Mouse (Mus musculus): ENCODE data around the gene Commd6. TPM values are rescaled to one million over a fixed set of nuclear protein-coding genes. Genes with fewer than 3 reads are reported as not detected.

The Commd6 gene
- total and polyA plus RNA-seq, 2 experiments from 2014 or later = 26.9 to 77.8 TPM

GRCm38 (mm10) chr14:101586096-101586495 is 54.4 kb downstream of the Commd6 start:
- H3K9ac ChIP-seq (replicated peaks; ENCODE audit: low read length, poor library complexity, severe bottlenecking) = no peak overlapping the region
- WGBS = 59% methylated on average over 7 of the region's 7 CpGs
- H3K36me3 ChIP-seq (ENCODE audit: insufficient read depth, low read length) = no peaks in the 10 kb centered on the region
- H3K27ac ChIP-seq (ENCODE audit: low read depth, low read length) = no peak overlapping the region
- H3K27me3 ChIP-seq (ENCODE audit: insufficient read depth, low read length) = no peaks in the 10 kb centered on the region
- H3K4me1 ChIP-seq (ENCODE audit: insufficient read depth, low read length) = no peaks in the 10 kb centered on the region
- TF ChIP-seq CTCF (IDR thresholded peaks at IDR 0.05) = no peak
- H3K4me2 ChIP-seq (ENCODE audit: low read depth, low read length, poor library complexity, severe bottlenecking) = no peak overlapping the region
- H3K4me3 ChIP-seq (ENCODE audit: low read depth, low read length) = no peak overlapping the region
- no peak for ATAC-seq (ENCODE audit: low FRiP score)
- peak; percentile 24 for DNase-seq (ENCODE audit: low spot score)
- no peaks in the 10 kb centered on the region for H3K9me3 ChIP-seq (ENCODE audit: low read length)

Other genes starting within 250 kb of the Commd6 start
- gene Tbc1d4, start 31.5 kb downstream of the Commd6 start, total RNA-seq (2014; rRNA removed) = 21.0 and 21.6 TPM in 2 replicates
- gene Tbc1d4, start 31.5 kb downstream of the Commd6 start, polyA plus RNA-seq (2015; fragmentation: Nextera tagmentation; extraction: Ambion mirVana) = 5.7 and 6.0 TPM in 2 replicates
- gene Uchl3, start 13.3 kb upstream of the Commd6 start, total RNA-seq (2014; rRNA removed) = 75.7 and 85.0 TPM in 2 replicates
- gene Uchl3, start 13.3 kb upstream of the Commd6 start, polyA plus RNA-seq (2015; fragmentation: Nextera tagmentation; extraction: Ambion mirVana) = 261 and 269 TPM in 2 replicates
- gene Gm9922, start 89.1 kb upstream of the Commd6 start, total RNA-seq (2014; rRNA removed) = not detected in 2 replicates
- 0.69 TPM in 1 of 2 replicates, not detected in the other for gene Gm9922, start 89.1 kb upstream of the Commd6 start, polyA plus RNA-seq (2015; fragmentation: Nextera tagmentation; extraction: Ambion mirVana)
- 6.1 and 8.1 TPM in 2 replicates for gene Lmo7, start 89.3 kb upstream of the Commd6 start, total RNA-seq (2014; rRNA removed)
- 2.8 and 3.0 TPM in 2 replicates for gene Lmo7, start 89.3 kb upstream of the Commd6 start, polyA plus RNA-seq (2015; fragmentation: Nextera tagmentation; extraction: Ambion mirVana)